Mouse (Mus musculus) urinary bladder, postnatal 14 days (tissue): ENCODE results near the gene Gm21812.
"Not testable (repeated sequence)": the region's sequence is repeated elsewhere in the genome, so short reads cannot be mapped to it uniquely, and the experiment has no call there.

Source experiments
- DNase-seq: peaks from one replicate; pipeline ENCODE4 v3.0.0; 2021; ENCODE audit warnings: low spot score

The Gm21812 gene

DNA sequence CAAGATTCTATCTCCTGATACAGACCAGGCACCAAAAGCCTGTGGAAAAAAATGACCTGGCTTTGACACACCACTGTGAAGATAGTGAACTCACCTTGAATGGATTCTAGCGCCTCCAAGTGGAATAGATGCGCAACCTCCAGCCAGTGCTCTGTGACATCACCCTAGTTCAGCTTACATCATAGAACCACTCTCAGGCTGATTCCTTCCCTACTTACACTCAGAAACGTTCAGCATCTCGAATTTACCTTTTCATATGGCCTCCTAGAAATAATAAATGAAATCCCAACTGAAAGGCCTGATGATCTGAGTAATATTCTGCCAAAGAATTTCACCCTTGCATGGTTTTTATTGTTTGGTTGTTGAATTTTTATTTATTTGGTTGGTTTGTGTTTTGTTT, at the start of gene Gm21812:
Gene Gm21812 (minus strand): TSS at position 101 of the 400 bp plus-strand sequence.
- DNase-seq = not testable (repeated sequence)
